Mouse (Mus musculus): Measurements from ENCODE around the gene Npff. TPM values are rescaled to one million over a fixed set of nuclear protein-coding genes. Genes with fewer than 3 reads are reported as not detected.
A peak's percentile ranks its signal among the peaks of the same experiment; 100 is the strongest.

The Npff gene
- 1.6 and 2.2 TPM in 2 replicates for polyA plus RNA-seq (2014; fragmentation: Nextera tagmentation; extraction: Ambion mirVana)

GRCm38 (mm10) chr15:102524892-102525485, at the start of gene Npff:
Npff (minus strand) TSS chr15:102524942.
- peaks cover 22% of the 10 kb centered on the region for H3K36me3 ChIP-seq (ENCODE audit: control insufficient read depth, insufficient read depth, low read length)
- H3K4me3 ChIP-seq (ENCODE audit: low read depth, low read length): no peak within 1 kb of the TSS
- peak within 1 kb of the TSS; percentile 18; the same call in 1 of the 2 replicates for H3K9ac ChIP-seq (ENCODE audit: low read length)
- H3K4me2 ChIP-seq (ENCODE audit: low read depth, severe bottlenecking): no peak within 1 kb of the TSS
- H3K27ac ChIP-seq (replicated peaks; ENCODE audit: low read depth, low read length): no peak within 1 kb of the TSS
- peak; percentile 89 for DNase-seq (ENCODE audit: low spot score)
- H3K4me1 ChIP-seq (ENCODE audit: control insufficient read depth, insufficient read depth, low read length): no peaks in the 10 kb centered on the region
- H3K27me3 ChIP-seq (ENCODE audit: control insufficient read depth, insufficient read depth, low read length): no peaks in the 10 kb centered on the region
- H3K9me3 ChIP-seq (ENCODE audit: control insufficient read depth, low read length): no peaks in the 10 kb centered on the region
- WGBS: 8% methylated on average over 3 of the region's 3 CpGs
- ATAC-seq (ENCODE audit: insufficient number of reproducible peaks, low FRiP score, low TSS enrichment, low read depth): no peak

GRCm38 (mm10) chr15:102572081-102572480, 47.3 kb upstream of the Npff start:
- H3K9ac ChIP-seq (ENCODE audit: low read length): no peak overlapping the region
- WGBS: 91% methylated on average over 3 of the region's 3 CpGs

GRCm38 (mm10) chr15:102567849-102568248, 43.1 kb upstream of the Npff start:
- DNase-seq (ENCODE audit: low spot score) (no peak), ATAC-seq (ENCODE audit: insufficient number of reproducible peaks, low FRiP score, low TSS enrichment, low read depth) (no peak)
- H3K4me3 ChIP-seq (ENCODE audit: low read depth, low read length): no peak overlapping the region
- no peaks in the 10 kb centered on the region for H3K27me3 ChIP-seq (ENCODE audit: control insufficient read depth, insufficient read depth, low read length)
- H3K9ac ChIP-seq (ENCODE audit: low read length): no peak overlapping the region
- H3K4me2 ChIP-seq (ENCODE audit: low read depth, severe bottlenecking): no peak overlapping the region
- no peak overlapping the region for H3K27ac ChIP-seq (replicated peaks; ENCODE audit: low read depth, low read length)
- no peaks in the 10 kb centered on the region for H3K9me3 ChIP-seq (ENCODE audit: control insufficient read depth, low read length)
- no peaks in the 10 kb centered on the region for H3K36me3 ChIP-seq (ENCODE audit: control insufficient read depth, insufficient read depth, low read length)
- H3K4me1 ChIP-seq (ENCODE audit: control insufficient read depth, insufficient read depth, low read length): no peaks in the 10 kb centered on the region
- 85% methylated on average over 2 of the region's 2 CpGs for WGBS

More at GRCm38 (mm10) chr15:102572081-102572480, 47.3 kb upstream of the Npff start:
- no peak overlapping the region for H3K4me2 ChIP-seq (ENCODE audit: low read depth, severe bottlenecking)
- H3K4me1 ChIP-seq (ENCODE audit: control insufficient read depth, insufficient read depth, low read length): no peaks in the 10 kb centered on the region
- no peak for DNase-seq (ENCODE audit: low spot score)
- no peak for ATAC-seq (ENCODE audit: insufficient number of reproducible peaks, low FRiP score, low TSS enrichment, low read depth)
- H3K27me3 ChIP-seq (ENCODE audit: control insufficient read depth, insufficient read depth, low read length): no peaks in the 10 kb centered on the region
- no peak overlapping the region for H3K4me3 ChIP-seq (ENCODE audit: low read depth, low read length)
- no peaks in the 10 kb centered on the region for H3K9me3 ChIP-seq (ENCODE audit: control insufficient read depth, low read length)
- no peak overlapping the region for H3K27ac ChIP-seq (replicated peaks; ENCODE audit: low read depth, low read length)
- no peaks in the 10 kb centered on the region for H3K36me3 ChIP-seq (ENCODE audit: control insufficient read depth, insufficient read depth, low read length)

GRCm38 (mm10) chr15:102563681-102564080, 38.9 kb upstream of the Npff start:
- no peaks in the 10 kb centered on the region for H3K36me3 ChIP-seq (ENCODE audit: control insufficient read depth, insufficient read depth, low read length)
- no peak for DNase-seq (ENCODE audit: low spot score)
- WGBS: 49% methylated on average over 5 of the region's 5 CpGs

GRCm38 (mm10) chr15:102563061-102563460, 38.3 kb upstream of the Npff start:
- H3K4me2 ChIP-seq (ENCODE audit: low read depth, severe bottlenecking): no peak overlapping the region
- no peaks in the 10 kb centered on the region for H3K27me3 ChIP-seq (ENCODE audit: control insufficient read depth, insufficient read depth, low read length)
- H3K27ac ChIP-seq (replicated peaks; ENCODE audit: low read depth, low read length): no peak overlapping the region
- H3K4me3 ChIP-seq (ENCODE audit: low read depth, low read length): no peak overlapping the region
- DNase-seq (ENCODE audit: low spot score) (no peak), ATAC-seq (ENCODE audit: insufficient number of reproducible peaks, low FRiP score, low TSS enrichment, low read depth) (no peak)
- 69% methylated on average over 3 of the region's 3 CpGs for WGBS
- H3K9ac ChIP-seq (ENCODE audit: low read length): no peak overlapping the region
- H3K4me1 ChIP-seq (ENCODE audit: control insufficient read depth, insufficient read depth, low read length): no peaks in the 10 kb centered on the region
- H3K36me3 ChIP-seq (ENCODE audit: control insufficient read depth, insufficient read depth, low read length): no peaks in the 10 kb centered on the region
- no peaks in the 10 kb centered on the region for H3K9me3 ChIP-seq (ENCODE audit: control insufficient read depth, low read length)

More at GRCm38 (mm10) chr15:102563681-102564080, 38.9 kb upstream of the Npff start:
- Histone ChIP-seq H3K27ac (replicated peaks; ENCODE audit: low read depth, low read length) (no peak overlapping the region), H3K4me3 (ENCODE audit: low read depth, low read length) (no peak overlapping the region), H3K27me3 (ENCODE audit: control insufficient read depth, insufficient read depth, low read length) (no peaks in the 10 kb centered on the region), H3K4me1 (ENCODE audit: control insufficient read depth, insufficient read depth, low read length) (no peaks in the 10 kb centered on the region), H3K9ac (ENCODE audit: low read length) (no peak overlapping the region), H3K4me2 (ENCODE audit: low read depth, severe bottlenecking) (no peak overlapping the region), H3K9me3 (ENCODE audit: control insufficient read depth, low read length) (no peaks in the 10 kb centered on the region)
- ATAC-seq (ENCODE audit: insufficient number of reproducible peaks, low FRiP score, low TSS enrichment, low read depth): no peak

GRCm38 (mm10) chr15:102562491-102562890, 37.7 kb upstream of the Npff start:
- Histone ChIP-seq H3K9me3 (ENCODE audit: control insufficient read depth, low read length) (no peaks in the 10 kb centered on the region), H3K4me1 (ENCODE audit: control insufficient read depth, insufficient read depth, low read length) (no peaks in the 10 kb centered on the region), H3K4me2 (ENCODE audit: low read depth, severe bottlenecking) (no peak overlapping the region), H3K27ac (replicated peaks; ENCODE audit: low read depth, low read length) (no peak overlapping the region), H3K36me3 (ENCODE audit: control insufficient read depth, insufficient read depth, low read length) (no peaks in the 10 kb centered on the region), H3K27me3 (ENCODE audit: control insufficient read depth, insufficient read depth, low read length) (no peaks in the 10 kb centered on the region), H3K9ac (ENCODE audit: low read length) (no peak overlapping the region), H3K4me3 (ENCODE audit: low read depth, low read length) (no peak overlapping the region)
- WGBS: 95% methylated on average over 1 of the region's 1 CpGs
- ATAC-seq (ENCODE audit: insufficient number of reproducible peaks, low FRiP score, low TSS enrichment, low read depth) (no peak), DNase-seq (ENCODE audit: low spot score) (no peak)

GRCm38 (mm10) chr15:102557580-102557979, 32.8 kb upstream of the Npff start:
- Histone ChIP-seq H3K4me1 (ENCODE audit: control insufficient read depth, insufficient read depth, low read length) (no peaks in the 10 kb centered on the region), H3K36me3 (ENCODE audit: control insufficient read depth, insufficient read depth, low read length) (peaks cover 6% of the 10 kb centered on the region; the same call in 1 of the 2 replicates), H3K4me3 (ENCODE audit: low read depth, low read length) (no peak overlapping the region), H3K27me3 (ENCODE audit: control insufficient read depth, insufficient read depth, low read length) (no peaks in the 10 kb centered on the region), H3K9me3 (ENCODE audit: control insufficient read depth, low read length) (no peaks in the 10 kb centered on the region), H3K4me2 (ENCODE audit: low read depth, severe bottlenecking) (no peak overlapping the region), H3K27ac (replicated peaks; ENCODE audit: low read depth, low read length) (no peak overlapping the region), H3K9ac (ENCODE audit: low read length) (no peak overlapping the region)
- DNase-seq (ENCODE audit: low spot score) (no peak), ATAC-seq (ENCODE audit: insufficient number of reproducible peaks, low FRiP score, low TSS enrichment, low read depth) (no peak)

GRCm38 (mm10) chr15:102555581-102555980, 30.8 kb upstream of the Npff start:
- 98% methylated on average over 1 of the region's 1 CpGs for WGBS
- Histone ChIP-seq H3K9ac (ENCODE audit: low read length) (no peak overlapping the region), H3K27me3 (ENCODE audit: control insufficient read depth, insufficient read depth, low read length) (no peaks in the 10 kb centered on the region), H3K4me3 (ENCODE audit: low read depth, low read length) (no peak overlapping the region), H3K9me3 (ENCODE audit: control insufficient read depth, low read length) (no peaks in the 10 kb centered on the region), H3K4me2 (ENCODE audit: low read depth, severe bottlenecking) (no peak overlapping the region), H3K27ac (replicated peaks; ENCODE audit: low read depth, low read length) (no peak overlapping the region), H3K4me1 (ENCODE audit: control insufficient read depth, insufficient read depth, low read length) (no peaks in the 10 kb centered on the region), H3K36me3 (ENCODE audit: control insufficient read depth, insufficient read depth, low read length) (peaks cover 8% of the 10 kb centered on the region; the same call in 1 of the 2 replicates)
- DNase-seq (ENCODE audit: low spot score) (no peak), ATAC-seq (ENCODE audit: insufficient number of reproducible peaks, low FRiP score, low TSS enrichment, low read depth) (no peak)

- H3K4me1 ChIP-seq (ENCODE audit: control insufficient read depth, insufficient read depth, low read length): no peaks in the 10 kb centered on the region
- H3K4me3 ChIP-seq (ENCODE audit: low read depth, low read length): no peak overlapping the region
- no peak overlapping the region for H3K27ac ChIP-seq (replicated peaks; ENCODE audit: low read depth, low read length)
- 96% methylated on average over 5 of the region's 5 CpGs for WGBS
- no peak overlapping the region for H3K4me2 ChIP-seq (ENCODE audit: low read depth, severe bottlenecking)
- H3K36me3 ChIP-seq (ENCODE audit: control insufficient read depth, insufficient read depth, low read length): peaks cover 8% of the 10 kb centered on the region; the same call in 1 of the 2 replicates
- no peaks in the 10 kb centered on the region for H3K9me3 ChIP-seq (ENCODE audit: control insufficient read depth, low read length)
- ATAC-seq (ENCODE audit: insufficient number of reproducible peaks, low FRiP score, low TSS enrichment, low read depth) (no peak), DNase-seq (ENCODE audit: low spot score) (no peak)
- H3K27me3 ChIP-seq (ENCODE audit: control insufficient read depth, insufficient read depth, low read length): no peaks in the 10 kb centered on the region
- no peak overlapping the region for H3K9ac ChIP-seq (ENCODE audit: low read length)
Observed at GRCm38 (mm10) chr15:102552599-102552998, 27.9 kb upstream of the Npff start.
